Mouse (Mus musculus): ENCODE data around the gene Dscam.

The Dscam gene

DNA sequence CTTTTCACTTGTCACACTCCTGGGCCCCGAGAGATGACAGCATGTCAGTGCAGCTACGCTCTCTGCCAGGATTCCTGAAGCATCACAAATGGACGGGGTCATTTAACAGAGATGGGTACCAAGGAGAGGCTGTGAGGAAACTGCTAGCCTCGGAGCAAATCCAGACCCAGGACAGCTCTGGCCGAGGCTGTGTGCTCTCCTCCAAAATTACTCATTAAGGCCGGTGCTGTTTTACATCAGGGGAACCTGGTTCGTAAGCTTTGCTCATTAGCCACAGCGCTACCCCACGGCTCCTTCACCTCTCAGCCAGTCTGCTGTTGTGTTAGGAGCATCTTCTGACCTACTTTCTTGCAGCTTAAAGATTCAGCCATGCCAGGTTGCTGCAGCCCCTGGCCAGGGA lies 449.3 kb downstream of the Dscam start:
- no peak for DNase-seq (ENCODE audit: low spot score in 2 of 2)

DNA sequence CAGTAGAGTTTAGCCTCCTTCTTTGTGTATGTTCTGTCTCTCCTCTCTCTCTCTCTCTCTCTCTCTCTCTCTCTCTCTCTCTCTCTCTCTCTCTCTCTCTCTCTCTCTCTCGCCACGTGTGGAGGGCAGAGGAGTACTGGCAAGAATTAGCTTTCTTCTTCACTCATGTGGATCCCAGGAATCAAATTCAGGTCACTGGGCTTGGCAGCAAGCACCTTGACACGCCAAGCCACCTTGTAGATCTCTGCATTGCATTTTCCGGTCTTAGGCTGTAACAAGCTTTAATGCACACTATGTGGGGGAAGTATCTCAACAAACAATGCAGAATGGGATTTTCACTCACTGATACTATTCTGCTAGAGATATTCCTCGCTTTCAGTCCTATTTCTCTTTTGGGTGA lies 449.9 kb downstream of the Dscam start:
- DNase-seq (ENCODE audit: low spot score in 2 of 2) = no peak

DNA sequence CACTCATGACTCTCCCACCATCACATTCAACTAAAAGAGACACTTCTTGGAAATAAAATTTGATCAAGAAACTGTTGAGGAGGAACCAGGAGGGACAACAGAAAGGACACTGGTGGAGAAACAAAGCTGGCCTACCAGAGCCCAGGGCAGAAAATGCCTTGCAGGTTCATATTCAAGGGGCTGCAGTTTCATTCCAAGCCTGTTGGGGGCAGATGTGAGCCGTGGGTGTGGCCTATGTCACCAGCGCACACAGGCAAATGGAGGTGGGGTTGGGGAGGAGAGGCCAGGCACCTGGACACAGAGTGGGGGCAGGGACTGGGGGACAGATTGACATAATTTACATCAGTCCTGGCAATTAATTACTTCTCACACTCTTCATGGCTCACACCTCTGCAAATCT lies 452.3 kb downstream of the Dscam start:
- DNase-seq (ENCODE audit: low spot score in 2 of 2) = no peak

DNA sequence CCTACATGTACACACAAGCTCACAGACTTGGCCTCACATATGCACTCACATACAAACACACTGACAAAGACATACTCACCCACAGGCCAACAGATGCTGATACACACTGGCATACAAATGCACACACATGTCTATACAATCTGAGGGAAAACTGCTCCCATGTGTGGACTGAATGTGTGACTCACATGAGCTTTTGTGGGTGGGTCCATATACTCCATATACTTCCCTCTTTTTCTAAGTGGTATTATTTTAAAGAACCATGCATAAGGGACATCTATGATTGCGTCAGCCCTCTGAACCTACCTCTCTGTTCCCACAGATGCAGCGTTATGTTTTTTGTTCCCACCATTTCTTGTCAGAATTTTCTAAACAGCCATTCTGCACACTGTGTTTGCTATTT lies 453.9 kb downstream of the Dscam start:
- no peak for DNase-seq (ENCODE audit: low spot score in 2 of 2)

DNA sequence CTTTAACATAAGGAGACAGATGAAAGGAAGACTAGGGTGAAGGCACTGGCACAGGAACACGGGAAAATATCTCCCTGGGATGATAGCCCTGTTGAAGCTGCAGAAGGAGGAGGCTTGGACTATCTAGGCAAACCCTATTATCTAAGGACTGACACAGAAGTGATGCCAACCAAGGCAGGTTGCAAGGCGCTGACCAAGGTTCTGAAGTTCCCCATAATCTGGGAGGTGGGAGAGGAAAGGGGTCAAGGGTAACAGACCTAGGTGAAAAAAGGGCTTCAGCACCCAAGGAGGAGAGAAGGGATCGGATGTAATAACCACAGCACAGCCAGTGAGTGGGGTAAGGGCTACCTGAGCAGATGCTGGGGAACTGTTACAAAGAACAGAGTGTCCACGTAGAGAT lies 458.6 kb downstream of the Dscam start:
- no peak for DNase-seq (ENCODE audit: low spot score in 2 of 2)

DNA sequence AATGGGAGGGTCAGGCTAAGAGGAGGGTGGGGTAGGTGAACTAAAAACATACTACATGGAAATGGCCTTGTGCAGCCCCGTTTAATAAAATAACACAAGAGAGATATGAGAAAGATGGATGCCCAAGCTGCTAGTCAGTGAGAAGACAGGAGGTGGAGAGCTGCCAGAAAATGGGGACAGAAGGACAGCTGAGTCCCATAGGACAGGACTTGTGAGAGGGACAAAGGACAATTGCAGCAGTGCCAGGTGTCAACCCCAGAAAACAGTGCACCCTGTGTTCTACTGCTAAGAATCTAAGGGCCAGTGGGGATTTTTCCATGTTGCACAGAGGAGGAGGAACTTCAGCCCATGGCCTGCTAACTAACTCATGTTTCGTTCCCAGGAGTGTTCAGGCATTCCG lies 470.0 kb downstream of the Dscam start:
- no peak for DNase-seq (ENCODE audit: low spot score in 2 of 2)

DNA sequence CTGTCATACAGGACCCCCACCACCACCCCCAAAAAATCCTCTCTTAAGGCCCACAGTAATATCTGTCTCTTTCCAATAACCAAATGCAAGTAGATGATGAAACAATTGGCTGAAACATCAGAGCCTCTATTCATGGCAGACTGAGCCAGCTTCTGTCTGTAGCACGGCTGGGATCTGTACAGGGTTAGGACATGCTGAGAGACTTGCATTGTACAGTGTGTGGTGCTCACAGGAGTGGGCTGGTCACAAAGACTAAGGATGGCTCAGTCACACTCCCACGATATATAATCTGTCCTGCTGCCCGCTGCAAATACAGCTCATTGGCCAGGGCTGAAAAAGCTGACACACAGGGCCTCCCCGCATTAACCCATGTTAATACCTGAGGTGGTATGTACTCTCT lies 474.7 kb downstream of the Dscam start:
- no peak for DNase-seq (ENCODE audit: low spot score in 2 of 2)

DNA sequence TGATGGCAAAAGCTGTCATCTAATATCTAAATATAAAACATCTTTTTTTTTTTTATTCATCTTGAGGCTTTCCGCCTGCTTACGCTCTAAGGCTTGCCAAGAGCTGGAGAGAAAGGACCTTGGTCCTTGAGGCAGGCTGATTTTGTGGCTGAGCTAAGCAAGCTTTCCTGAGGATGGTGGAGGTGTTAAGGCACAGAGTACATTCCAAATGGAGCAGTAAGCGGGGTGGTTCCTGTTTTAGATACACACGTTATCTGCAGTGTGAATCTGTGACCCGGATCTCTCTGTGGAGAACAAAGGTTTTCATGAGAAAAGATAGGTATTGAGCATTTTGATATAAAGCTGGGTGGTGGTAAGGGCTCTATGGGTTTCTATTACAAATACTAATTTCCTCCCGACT lies 479.0 kb downstream of the Dscam start:
- no peak for DNase-seq (ENCODE audit: low spot score in 2 of 2)

DNA sequence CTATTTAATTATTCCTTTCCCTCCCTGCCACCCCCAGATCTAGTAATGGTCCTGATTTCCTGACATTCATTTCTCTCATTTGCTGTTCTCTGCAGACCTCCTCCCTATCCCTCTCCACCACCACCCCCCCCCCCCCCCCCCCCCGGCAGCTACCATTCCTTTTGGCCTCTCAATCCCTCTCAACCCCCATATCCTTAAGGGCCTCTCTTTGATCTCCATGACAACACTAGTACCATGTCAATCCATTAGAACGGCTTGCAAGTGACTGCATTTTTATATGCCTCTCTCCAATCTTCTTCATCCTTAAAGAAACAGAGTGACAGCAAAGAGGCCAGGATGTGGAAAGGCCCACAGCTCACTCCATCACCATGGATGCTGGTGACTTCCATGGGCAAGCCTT lies 480.5 kb downstream of the Dscam start:
- no peak for DNase-seq (ENCODE audit: low spot score in 2 of 2)

DNA sequence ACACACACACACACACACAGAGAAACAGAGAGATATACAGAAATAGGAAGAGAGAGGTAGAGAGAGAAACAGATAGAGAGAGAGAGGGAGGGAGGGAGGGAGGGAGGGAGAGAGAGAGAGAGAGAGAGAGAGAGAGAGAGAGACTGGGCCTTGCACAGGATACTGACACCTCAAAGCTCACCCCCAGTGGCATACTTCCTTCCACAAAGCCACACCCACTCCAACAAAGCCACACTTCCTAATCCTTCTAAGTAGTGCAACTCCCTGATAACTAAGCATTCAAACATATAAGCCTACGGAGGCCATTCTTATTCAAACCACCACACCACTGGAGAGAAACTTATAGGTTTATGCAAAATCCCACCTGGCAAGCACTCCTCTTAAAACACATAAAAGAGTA lies 481.1 kb downstream of the Dscam start:
- no peak for DNase-seq (ENCODE audit: low spot score in 2 of 2)

DNA sequence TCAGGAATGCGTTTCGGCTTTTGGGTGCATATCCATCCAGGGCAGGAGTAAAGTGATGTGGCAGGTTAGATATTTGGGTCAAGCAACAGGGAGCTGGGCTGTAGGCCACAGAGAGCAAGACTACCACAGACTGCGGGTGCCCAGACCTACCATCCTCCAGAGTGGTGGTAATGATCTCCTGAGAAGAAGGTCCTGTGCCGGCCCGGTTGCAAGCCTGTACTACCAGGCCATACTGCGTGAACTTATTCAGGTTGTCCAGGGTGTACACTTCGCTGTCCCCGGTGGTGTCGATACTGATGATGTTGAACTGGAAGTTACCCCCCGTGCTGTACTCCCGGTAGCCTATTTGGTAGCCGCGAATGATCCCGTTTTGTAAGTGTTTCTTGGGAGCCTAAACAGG lies 485.5 kb downstream of the Dscam start:
- no peak for DNase-seq (ENCODE audit: low spot score in 2 of 2)

DNA sequence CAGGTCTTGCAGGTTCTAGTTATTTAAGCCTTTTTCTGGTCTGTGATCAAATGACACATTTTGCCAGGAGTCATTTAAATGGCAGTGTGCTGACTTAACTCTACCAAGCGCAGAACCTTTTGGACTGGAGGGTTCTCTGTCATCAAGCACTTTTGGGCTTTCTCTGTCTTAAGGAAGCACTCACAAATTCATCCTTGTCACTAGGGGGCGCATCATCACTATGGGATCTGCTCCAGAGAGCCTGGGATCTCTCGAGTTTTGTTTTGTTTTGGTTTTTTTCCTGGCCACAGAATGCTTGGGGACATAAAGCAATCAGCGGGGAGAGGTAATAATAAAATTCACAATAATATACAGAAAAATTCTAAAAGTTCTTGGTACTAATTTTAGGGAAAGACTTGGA lies 486.0 kb downstream of the Dscam start:
- peak in 1 of 2 experiments; percentile 74 for DNase-seq (ENCODE audit: low spot score in 2 of 2)

DNA sequence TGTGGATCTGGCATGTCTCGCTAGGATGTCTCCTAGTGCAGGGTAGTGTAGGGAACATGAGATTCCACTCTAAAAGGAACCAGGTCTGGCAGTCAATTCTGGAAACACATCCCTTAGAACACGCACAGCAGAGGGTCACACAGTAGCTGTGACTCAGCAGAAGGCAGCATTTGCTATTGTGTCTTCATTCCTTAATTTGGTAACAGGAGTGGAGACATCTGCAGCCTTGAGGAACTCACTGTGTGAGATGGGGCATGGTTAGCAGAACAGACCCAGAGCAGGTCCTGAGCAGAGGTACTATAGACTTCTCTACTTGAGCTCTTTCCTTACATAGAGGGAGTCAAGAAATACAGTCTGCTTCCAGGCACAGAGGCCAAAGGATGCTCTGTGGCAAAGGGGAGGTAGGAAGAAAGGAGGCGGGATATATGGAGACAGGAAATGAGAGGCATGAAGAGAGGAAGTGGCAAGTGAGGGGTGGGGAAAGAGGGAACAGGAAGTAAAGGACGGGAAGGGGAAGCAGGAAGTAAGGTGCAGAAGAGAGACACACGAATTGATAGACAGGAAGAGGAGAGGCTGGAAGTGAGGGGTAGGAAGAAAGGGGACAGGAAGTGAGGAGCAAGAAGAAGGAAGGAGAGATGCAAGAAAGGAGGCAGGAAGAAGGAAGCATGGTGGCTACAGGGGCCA lies 488.1 kb downstream of the Dscam start:
- DNase-seq (ENCODE audit: low spot score in 2 of 2) = no peak

DNA sequence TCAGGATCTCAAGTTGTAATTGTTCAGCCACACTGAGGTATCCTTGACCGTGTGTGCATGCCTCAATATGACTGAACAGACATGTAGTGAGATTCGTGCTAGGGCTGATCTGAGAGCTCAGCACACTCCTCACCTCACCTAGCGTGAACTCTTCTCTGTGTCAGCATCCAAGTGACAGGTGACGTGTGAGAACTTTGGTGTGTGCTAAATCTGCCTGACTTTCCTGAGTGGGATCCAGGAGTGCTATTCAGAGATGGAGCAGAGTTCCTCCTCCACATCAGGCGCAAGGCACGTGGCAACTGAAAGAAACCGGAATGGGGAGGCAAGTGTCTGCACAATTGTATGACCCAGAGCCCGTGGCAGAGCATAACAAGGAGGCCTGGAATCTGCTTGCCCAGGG lies 490.6 kb downstream of the Dscam start:
- DNase-seq (ENCODE audit: low spot score in 2 of 2) = peak in 1 of 2 experiments; percentile 40

DNA sequence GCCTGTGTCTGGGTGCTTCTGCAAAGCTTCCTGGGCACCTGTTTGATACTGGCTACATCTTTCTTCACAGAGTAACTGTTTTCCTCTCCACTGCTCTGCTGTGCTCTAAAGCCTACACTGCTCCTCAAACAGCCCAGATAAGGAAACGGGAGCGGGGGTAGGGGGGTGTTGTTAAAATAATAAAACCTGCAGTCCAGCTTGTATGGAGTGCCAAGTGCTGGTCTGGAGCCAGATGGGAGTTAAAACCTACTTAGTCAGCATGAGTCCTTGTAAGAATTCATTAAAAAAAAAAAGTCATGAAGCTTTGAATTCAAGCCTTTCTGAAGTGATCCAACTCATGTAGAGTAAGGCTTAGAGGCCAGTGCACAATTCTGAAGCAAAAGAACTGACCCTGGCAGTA lies 493.1 kb downstream of the Dscam start:
- DNase-seq (ENCODE audit: low spot score in 2 of 2) = no peak

DNA sequence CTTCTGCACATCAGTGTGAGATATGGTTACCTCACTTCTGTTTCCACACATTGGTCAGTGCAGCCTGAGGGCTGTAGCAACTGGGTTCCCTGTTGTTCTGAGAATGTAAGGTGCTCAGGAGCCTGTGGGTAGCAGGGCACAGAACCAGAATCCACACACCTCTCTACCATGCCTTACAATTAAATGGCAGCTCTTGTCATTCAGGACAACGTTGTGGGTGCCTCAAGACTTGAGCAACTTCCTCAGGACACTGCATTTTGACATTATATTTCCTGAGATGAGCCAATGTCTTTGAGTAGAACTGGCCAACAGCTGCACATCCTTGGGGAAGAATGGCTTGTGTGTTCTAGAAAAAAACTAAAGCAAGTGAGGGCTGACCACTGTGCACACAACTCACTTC lies 493.9 kb downstream of the Dscam start:
- DNase-seq (ENCODE audit: low spot score in 2 of 2) = no peak

DNA sequence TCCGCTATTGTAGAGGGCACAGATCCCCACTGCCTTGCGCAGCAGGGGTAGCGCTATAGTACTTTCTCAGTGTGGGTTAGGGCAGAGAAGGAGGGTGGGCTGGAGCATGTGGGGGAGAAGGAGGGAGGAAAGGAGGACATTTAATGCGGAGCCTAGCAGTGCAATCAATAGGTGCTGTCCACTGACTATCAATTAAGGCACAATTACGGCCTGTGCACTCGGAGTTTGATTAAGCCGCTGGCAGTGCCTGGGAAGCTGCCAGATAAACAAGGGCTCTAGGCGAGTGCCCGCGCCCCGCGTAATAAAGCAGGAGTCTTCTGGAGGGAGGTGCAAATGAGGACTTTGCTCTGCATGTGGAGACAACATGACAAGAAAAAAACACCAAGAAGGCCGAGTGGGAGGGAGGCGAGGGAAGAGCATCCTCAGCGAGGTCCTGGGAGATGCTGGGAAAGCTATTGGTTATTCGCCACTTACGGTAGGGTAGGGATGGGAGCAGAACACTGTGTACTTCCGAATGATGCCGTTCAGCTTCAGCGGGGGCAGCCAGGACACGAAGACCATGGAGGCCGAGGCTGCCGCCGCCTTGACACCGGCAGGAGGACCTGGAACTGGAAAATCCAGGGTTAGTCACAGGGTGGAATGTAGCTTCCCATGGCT lies 497.2 kb downstream of the Dscam start:
- peak in 1 of 2 experiments; percentile 43 for DNase-seq (ENCODE audit: low spot score in 2 of 2)

DNA sequence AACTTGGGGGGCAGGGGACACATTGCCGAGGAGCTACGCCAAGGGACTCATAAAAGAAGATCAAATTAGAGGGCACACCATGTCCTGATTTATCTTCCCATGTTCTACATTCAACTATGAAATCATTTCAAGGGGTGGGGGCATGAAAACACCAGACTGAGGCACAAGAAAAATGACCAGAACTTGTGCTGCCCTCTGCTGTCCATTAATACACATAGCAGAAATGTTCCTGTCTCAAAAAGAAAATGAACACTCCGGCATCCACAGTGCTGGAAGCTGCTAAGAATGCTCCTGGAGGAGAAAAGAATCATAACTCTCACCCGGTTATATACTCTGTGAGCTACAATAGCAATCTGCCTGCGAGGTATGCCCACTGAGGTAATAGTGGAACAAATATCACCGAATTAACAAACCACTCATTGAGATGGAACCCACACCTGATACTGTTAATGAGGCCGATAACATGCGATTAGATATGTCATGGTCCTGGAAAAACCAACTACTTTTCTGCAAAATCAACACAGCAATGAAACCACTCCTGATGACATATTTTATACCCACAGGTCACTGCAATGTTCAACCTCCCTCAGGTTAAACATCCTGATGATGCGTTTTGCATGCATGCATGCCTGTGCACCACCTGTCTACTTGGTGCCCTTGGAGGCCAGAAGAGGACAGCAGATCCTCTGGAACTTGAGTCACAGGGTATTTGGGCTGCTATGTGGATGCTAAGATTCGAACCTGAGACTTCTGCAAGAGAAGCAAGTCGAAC lies 498.8 kb downstream of the Dscam start:
- DNase-seq (ENCODE audit: low spot score in 2 of 2) = peak in 1 of 2 experiments; percentile 56

DNA sequence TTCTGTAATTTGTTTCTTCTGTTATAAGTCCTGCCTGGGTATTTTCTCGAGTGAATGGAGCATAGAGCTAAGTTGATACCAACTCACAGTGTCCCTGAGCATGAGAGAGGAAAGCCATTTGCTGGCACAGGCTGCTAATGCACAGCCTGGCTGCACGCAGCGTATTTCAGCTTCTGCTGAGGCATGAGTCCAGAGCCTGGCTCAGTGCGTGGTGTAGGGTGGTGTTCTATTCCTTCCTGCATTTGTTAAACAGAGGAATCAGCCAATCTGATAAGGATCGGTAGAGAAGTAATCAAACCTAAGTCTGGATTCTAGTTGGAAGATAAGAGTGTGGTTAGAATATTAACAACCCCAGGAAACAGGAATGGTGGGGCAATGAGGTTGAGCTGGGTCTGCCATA lies 500.8 kb downstream of the Dscam start:
- DNase-seq (ENCODE audit: low spot score in 2 of 2) = no peak

DNA sequence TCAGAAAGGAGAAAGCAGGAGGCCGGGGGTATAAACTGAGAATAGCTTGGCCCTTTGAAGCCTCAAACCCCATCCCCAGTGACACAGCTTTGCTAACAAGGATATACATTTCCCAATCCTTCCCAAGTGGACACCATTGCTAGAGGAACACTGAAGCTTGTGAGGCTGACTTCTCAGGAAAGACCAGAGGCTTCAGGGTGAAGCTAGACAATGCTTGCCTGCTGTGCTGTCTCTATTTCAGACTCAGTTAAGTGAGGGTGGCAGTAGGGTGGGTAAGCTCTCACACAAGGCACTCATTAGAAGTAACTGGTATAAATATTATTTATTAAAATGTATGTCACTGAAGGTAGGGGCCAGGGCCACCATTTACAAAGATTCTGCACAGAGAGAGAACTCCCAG lies 502.1 kb downstream of the Dscam start:
- no peak for DNase-seq (ENCODE audit: low spot score in 2 of 2)

DNA sequence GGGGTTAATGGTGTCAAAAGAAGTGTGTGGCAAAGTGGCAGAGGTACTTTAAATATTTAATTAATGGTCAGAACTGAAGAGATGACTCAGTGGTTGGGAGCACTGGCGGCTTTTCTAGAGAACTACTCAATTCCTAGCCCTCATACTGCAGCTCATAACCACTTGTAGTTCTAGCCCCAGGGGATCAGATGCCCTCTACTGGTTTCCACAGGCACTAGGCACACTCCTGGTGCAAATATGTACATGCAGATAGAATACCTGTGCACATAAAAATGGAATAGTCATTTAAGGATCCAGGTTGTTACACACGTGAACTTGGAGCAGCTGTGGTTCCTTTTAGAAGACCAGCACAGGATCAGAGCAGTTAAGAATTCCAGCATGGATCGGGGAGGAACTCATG lies 509.5 kb downstream of the Dscam start:
- no peak for DNase-seq (ENCODE audit: low spot score in 2 of 2)

DNA sequence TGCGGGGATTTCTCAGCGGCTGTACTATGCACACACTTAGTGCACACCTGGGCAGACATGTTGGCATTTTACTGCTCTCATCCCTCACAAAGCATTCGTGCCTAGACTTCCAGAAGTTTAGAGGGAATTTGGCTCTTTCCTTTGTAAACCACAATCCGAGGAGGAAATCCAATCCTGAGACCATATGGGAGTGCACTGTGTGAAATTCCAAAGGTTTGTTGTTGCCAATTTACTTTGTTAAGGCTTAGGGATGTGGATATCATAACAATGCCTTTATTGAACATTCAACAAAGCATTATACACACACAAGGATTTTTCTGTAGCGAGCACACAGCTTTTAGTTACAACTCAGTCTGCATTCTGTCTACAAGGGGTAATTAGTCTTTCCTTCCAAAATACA lies 511.3 kb downstream of the Dscam start:
- DNase-seq (ENCODE audit: low spot score in 2 of 2) = no peak

DNA sequence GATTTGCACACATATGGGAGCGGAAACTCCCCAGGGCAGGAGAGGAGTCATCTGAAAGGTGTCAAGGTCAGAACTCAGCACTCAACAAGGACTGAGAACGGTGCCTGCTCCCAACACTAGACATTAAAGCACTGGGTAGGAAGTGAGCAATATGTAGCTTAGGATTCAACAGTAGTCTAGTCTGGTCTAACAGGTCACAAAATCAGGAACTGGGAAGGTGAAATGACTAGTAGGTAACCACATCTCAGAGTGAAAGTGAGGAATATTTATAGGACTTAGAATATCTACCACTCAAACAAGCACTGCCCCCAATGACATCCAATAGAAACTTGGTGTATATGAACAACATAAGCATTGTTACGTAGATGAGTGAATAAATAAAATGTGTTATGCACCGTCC lies 515.0 kb downstream of the Dscam start:
- DNase-seq (ENCODE audit: low spot score in 2 of 2) = no peak
